Mouse (Mus musculus) ES-Bruce4 (cell line): Measurements from ENCODE around the gene P3h3.

ENCODE experiments used
- CTCF ChIP-seq: IDR thresholded peaks from one replicate; pipeline ENCODE4 v1.8.1; 2011; ENCODE audit warnings: low read depth, low read length
- EP300 ChIP-seq: IDR thresholded peaks from 2 replicates; pipeline ENCODE4 v1.6.1; 2011; ENCODE audit warnings: low read depth, low read length; ENCODE audit not compliant: insufficient read depth
- POLR2A ChIP-seq: IDR thresholded peaks from one replicate; pipeline ENCODE4 v1.8.1; 2011; ENCODE audit warnings: low read length; ENCODE audit not compliant: insufficient read depth

- TF ChIP-seq EP300 (no peak), CTCF (no peak), POLR2A (no peak)
Measured at GRCm38 (mm10) chr6:124808358-124809012, 49.1 kb downstream of the P3h3 start, which contains the start of gene Spsb2.
